Mouse (Mus musculus) liver, embryonic 14.5 days (tissue): ENCODE measurements around the gene Jhy. TPM values are rescaled to one million over a fixed set of nuclear protein-coding genes. Genes with fewer than 3 reads are reported as not detected.
A peak's percentile ranks its signal among the peaks of the same experiment; 100 is the strongest.

ENCODE experiments used
- ATAC-seq: fragments of 200-750 bp; cut with Nextera tagmentation; 2 replicates; pipeline ENCODE4 v1.8.0; 2017; ENCODE audit warnings: moderate number of reproducible peaks, mild to moderate bottlenecking, moderate library complexity; ENCODE audit not compliant: insufficient read depth
- DNase-seq, 3 experiments: peaks; one replicate each; pipeline ENCODE4 v3.0.0-alpha.2; 2012 to 2013; ENCODE audit warnings: low read depth in 3 of 3, low spot score in 3 of 3
- H3K27ac ChIP-seq: fragments of 300-500 bp; sonication (generic); 2 replicates; pipeline ENCODE4 v1.5.1; 2014; ENCODE audit warnings: moderate library complexity, mild to moderate bottlenecking, control low read depth, inconsistent platforms
- H3K27me3 ChIP-seq: fragments of 300-500 bp; sonication (generic); 2 replicates; pipeline ENCODE4 v1.6.1; 2014; ENCODE audit warnings: mild to moderate bottlenecking, low read length, moderate library complexity; ENCODE audit not compliant: control insufficient read depth, insufficient read depth
- H3K36me3 ChIP-seq: fragments of 300-500 bp; sonication (generic); replicated peaks from 2 replicates; pipeline ENCODE4 v1.6.1; 2014; ENCODE audit warnings: low read depth; ENCODE audit not compliant: control insufficient read depth, insufficient read depth
- H3K4me1 ChIP-seq, 2 experiments: fragments of 200-500 bp in 1 of 2; fragments of 300-500 bp in 1 of 2; sonication (generic) in 1 of 2; replicated peaks; 2 replicates each; pipeline ENCODE4 v1.6.1; 2012 to 2014; ENCODE audit warnings: antibody characterized with exemption in 1 of 2, inconsistent platforms in 1 of 2, low read length in 1 of 2; ENCODE audit not compliant: control insufficient read depth in 2 of 2, insufficient read depth in 2 of 2
- H3K4me2 ChIP-seq: fragments of 300-500 bp; sonication (generic); 2 replicates; pipeline ENCODE4 v1.6.1; 2014; ENCODE audit warnings: low read depth, mild to moderate bottlenecking, control low read depth, moderate library complexity
- H3K4me3 ChIP-seq, 2 experiments: fragments of 200-500 bp in 1 of 2; fragments of 300-500 bp in 1 of 2; sonication (generic) in 1 of 2; 2 replicates each; pipeline ENCODE4 v1.5.1; 2012 to 2014; ENCODE audit warnings: low read depth in 2 of 2, low read length in 2 of 2, mild to moderate bottlenecking in 2 of 2, control low read depth in 1 of 2, inconsistent platforms in 1 of 2, moderate library complexity in 1 of 2; ENCODE audit not compliant: insufficient read depth in 1 of 2
- H3K9ac ChIP-seq: fragments of 300-500 bp; sonication (generic); replicated peaks from 2 replicates; pipeline ENCODE4 v1.6.1; 2014; ENCODE audit warnings: mild to moderate bottlenecking, control low read depth, moderate library complexity
- H3K9me3 ChIP-seq: fragments of 300-500 bp; sonication (generic); 2 replicates; pipeline ENCODE4 v1.6.1; 2016; ENCODE audit warnings: low read length, mixed read lengths; ENCODE audit not compliant: control insufficient read depth
- CTCF ChIP-seq: IDR thresholded peaks from 2 replicates; pipeline ENCODE4 v1.5.1; 2016; ENCODE audit warnings: antibody characterized with exemption, low read depth, control low read depth
- EP300 ChIP-seq: IDR thresholded peaks from 2 replicates; pipeline ENCODE4 v1.6.1; 2016; ENCODE audit warnings: antibody characterized with exemption, low read depth
- WGBS: fragments of 180-500 bp; shearing (Covaris S2); extraction: QIAGEN DNeasy Blood & Tissue Kit; methylation state at CpG from one replicate; pipeline ENCODE4 v1.1.7; 2014; ENCODE audit not compliant: insufficient replicate concordance; 5-methylcytosine and 5-hydroxymethylcytosine counted together
- polyA plus RNA-seq, 2 experiments: library from polyadenylated mRNA; depleted of rRNA in 1 of 2; stranded (reverse) in 1 of 2; unstranded in 1 of 2; fragments of >200 nt; fragmentation: Nextera tagmentation in 1 of 2; extraction: Ambion mirVana in 1 of 2; gene quantifications; 2 replicates each; pipeline versions ENCODE4 v1.2.1 to v1.2.3; 2012 to 2014

Jhy gene
- polyA plus RNA-seq, 2 experiments, result 0.04 to 0.08 TPM

DNA sequence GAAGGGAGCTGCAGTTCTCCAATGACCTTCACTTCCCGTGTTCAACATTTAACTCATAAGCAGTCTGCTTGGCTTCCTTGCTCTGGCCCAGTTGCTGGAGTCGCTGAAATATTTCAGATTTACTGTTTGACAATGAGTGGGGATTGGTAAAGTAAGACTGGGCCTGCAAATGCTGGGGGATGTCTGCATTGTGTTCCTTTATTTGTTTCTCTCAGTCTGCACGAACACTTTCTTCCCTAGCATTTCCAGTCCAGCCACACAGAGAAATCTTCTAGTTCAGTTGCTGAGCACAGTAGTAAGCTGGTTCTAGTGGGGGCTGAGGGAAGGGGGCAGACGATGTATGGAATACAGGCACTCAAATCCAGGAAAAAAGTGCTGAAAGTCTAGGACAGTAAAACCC, 89.0 kb downstream of the Jhy start:
- Histone ChIP-seq H3K27ac (no peak overlapping the region), H3K9ac (no peak overlapping the region), H3K4me2 (no peak overlapping the region), H3K9me3 (no peaks in the 10 kb centered on the region), H3K4me3 (no peak overlapping the region), H3K27me3 (peaks cover 93% of the 10 kb centered on the region), H3K4me1 (no peaks in the 10 kb centered on the region), H3K36me3 (no peaks in the 10 kb centered on the region)
- 7% methylated on average over 4 of the region's 4 CpGs for WGBS
- TF ChIP-seq EP300 (no peak), CTCF (no peak)
- ATAC-seq, result no peak
- no peak for DNase-seq

DNA sequence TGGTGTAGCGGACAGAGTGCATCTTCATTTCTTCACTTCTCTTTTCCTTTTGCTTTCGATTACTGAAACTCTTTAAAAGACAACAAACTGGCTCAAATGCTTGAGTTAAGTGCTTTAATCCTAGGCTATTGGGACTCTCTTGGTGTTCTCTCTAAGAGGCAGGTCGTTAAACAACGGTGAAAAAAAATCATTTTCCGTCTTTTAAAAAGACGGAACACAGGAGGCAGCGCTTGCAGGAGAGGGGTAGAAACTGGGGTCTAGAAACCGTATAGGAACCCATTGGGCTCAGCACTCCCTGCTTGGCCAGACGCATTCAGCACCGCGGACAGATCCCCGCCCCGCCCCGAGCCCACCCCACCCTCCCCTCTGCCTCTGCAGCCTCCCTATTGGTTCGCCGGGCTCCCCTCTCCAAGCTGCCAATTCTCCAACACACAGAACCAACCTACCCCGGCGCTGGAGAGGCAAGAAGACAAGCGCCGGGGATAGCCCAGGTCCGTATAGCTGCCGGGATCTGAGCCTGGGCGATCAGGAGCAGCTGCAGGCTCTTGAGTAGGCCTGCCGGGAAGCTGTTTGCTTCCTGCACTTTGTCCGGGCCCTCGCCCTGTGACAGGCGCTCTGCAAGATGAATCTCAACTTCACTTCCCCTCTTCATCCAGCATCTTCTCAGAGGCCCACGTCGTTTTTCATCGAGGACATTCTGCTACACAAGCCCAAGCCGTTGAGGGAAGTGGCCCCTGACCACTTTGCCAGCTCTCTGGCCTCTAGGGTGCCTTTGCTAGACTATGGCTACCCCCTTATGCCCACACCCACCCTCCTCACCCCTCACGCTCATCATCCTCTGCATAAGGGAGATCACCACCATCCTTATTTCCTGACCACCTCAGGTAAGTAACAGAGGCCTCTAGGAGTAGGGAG, 90.1 kb downstream of the Jhy start, which contains the start of gene Bsx:
TSS of gene Bsx (plus strand) at position 572 of the 915 bp plus-strand sequence.
- Histone ChIP-seq H3K4me1 (no peaks in the 10 kb centered on the region), H3K27me3 (peaks cover 81% of the 10 kb centered on the region), H3K9me3 (no peaks in the 10 kb centered on the region), H3K4me2 (no peak within 1 kb of the TSS), H3K9ac (no peak within 1 kb of the TSS), H3K4me3 (no peak within 1 kb of the TSS), H3K36me3 (no peaks in the 10 kb centered on the region), H3K27ac (no peak within 1 kb of the TSS)
- 4% methylated on average over 32 of the region's 32 CpGs for WGBS
- ATAC-seq, result no peak
- no peak for TF ChIP-seq CTCF
- TF ChIP-seq EP300, result no peak
- peak in 2 of 3 experiments; percentile 7 to 9 for DNase-seq

DNA sequence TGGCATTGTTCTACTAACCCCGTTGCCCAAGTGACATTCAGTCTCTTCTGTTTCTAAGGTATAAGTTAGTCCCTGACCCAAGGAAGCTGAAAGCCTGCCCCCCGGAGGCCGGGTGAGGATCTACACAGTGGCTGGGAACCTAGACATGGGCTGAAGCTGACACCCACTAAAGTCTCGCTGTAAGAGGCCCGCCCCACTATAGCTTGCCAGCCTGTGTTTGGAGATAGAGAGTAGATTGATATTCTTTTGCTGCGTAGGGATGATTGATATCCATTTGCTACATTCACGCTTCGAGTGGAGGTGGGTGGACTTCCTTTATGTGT, 91.8 kb downstream of the Jhy start:
- ATAC-seq, result no peak
- H3K27me3 ChIP-seq, result peaks cover 64% of the 10 kb centered on the region

GRCm38 (mm10) chr9:40871369-40872155, 92.4 kb downstream of the Jhy start:
- H3K4me1 ChIP-seq, result no peaks in the 10 kb centered on the region
- no peak for DNase-seq
- WGBS, result 3% methylated on average over 34 of the region's 34 CpGs
- no peak overlapping the region for H3K4me3 ChIP-seq
- no peaks in the 10 kb centered on the region for H3K9me3 ChIP-seq
- ATAC-seq, result no peak
- peaks cover 59% of the 10 kb centered on the region for H3K27me3 ChIP-seq
- no peak overlapping the region for H3K27ac ChIP-seq
- no peaks in the 10 kb centered on the region for H3K36me3 ChIP-seq
- no peak for TF ChIP-seq EP300
- no peak overlapping the region for H3K9ac ChIP-seq
- H3K4me2 ChIP-seq, result peak overlapping the region; percentile 2; the same call in 1 of the 2 replicates

More for the DNA sequence above, 91.8 kb downstream of the Jhy start:
- H3K27ac ChIP-seq, result no peak overlapping the region
- H3K4me3 ChIP-seq, result no peak overlapping the region
- H3K4me1 ChIP-seq, result no peaks in the 10 kb centered on the region
- no peak overlapping the region for H3K9ac ChIP-seq
- H3K36me3 ChIP-seq, result no peaks in the 10 kb centered on the region
- WGBS, result 6% methylated on average over 8 of the region's 8 CpGs
- H3K4me2 ChIP-seq, result no peak overlapping the region
- TF ChIP-seq EP300 (no peak), CTCF (peak; percentile 31)
- DNase-seq, result peak in 1 of 3 experiments; percentile 1
- H3K9me3 ChIP-seq, result no peaks in the 10 kb centered on the region

DNA sequence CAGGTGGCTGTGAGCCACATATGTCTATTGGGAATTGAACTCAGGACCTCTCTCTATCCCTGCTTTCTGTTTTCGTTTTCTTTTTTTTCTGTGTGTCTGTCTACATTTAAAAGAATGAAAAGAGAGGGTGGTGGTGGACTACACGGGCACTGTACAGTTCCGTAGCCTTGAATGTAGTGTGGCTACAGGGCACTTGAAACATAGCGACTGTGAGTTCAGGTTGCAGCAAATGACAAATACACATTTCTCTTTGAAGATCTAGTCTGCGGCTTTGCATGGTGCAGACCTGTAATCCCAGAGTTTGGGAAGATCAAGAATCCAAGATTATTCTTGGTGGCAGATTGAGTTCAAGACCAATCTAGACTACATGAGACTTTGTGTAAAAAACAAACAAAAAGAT, 93.6 kb downstream of the Jhy start:
- TF ChIP-seq CTCF (no peak), EP300 (no peak)
- 62% methylated on average over 5 of the region's 5 CpGs for WGBS
- Histone ChIP-seq H3K27ac (no peak overlapping the region), H3K9me3 (no peaks in the 10 kb centered on the region), H3K4me1 (no peaks in the 10 kb centered on the region), H3K4me2 (no peak overlapping the region), H3K36me3 (no peaks in the 10 kb centered on the region), H3K9ac (no peak overlapping the region), H3K4me3 (no peak overlapping the region), H3K27me3 (peaks cover 46% of the 10 kb centered on the region)
- DNase-seq, result no peak
- no peak for ATAC-seq
